In the genomic region with DNA sequence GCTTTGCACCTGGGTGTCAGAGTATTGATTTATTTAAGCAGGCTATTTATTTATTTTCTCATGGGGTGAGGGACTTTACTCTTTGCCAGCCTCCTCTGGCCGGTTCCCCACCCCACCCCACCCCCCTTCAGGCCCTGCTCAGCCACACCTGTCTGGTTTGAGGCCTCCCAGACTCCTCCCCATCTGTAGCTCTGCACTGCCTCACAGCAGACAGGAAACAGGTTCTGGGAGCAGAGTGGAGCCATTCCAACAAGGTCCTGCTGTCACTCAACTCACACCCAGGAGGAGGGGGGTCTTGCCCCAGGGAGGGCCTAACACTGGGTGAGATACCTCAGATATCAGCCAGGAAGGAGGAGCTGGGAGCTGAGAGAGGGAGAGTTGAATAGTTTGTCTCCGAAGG, we compare ENCODE assay signal across 9 mouse cellular contexts. TPM values are rescaled to one million over a fixed set of nuclear protein-coding genes. Genes with fewer than 3 reads are reported as not detected.
DNase-seq lines count a peak whose midpoint lies in the region; ATAC-seq lines count a peak whose summit lies in the region.
"Had no signal": no experiment of that assay in that cellular context is flagged by ENCODE, and none has a peak within 500 bp of the region (broad histone marks: within the 10 kb centered on the region; RNA-seq: fewer than 3 reads in every experiment).

No protein-coding gene starts in this region.

- WGBS in kidney, embryonic 16.5 days: 15% methylated on average over 2 of the region's 2 CpGs
- 11% methylated on average over 2 of the region's 2 CpGs for WGBS in embryonic facial prominence, embryonic 15.5 days
- WGBS in intestine, embryonic 16.5 days: 5% methylated on average over 2 of the region's 2 CpGs

- DNase-seq in kidney, adult 18-20 months: no peak
- peak; percentile 39 for DNase-seq in retina, embryonic 14.5 days (ENCODE audit: low spot score)
- no peak for DNase-seq in layer of hippocampus, postnatal 25 days (ENCODE audit: extremely low spot score in 1 of 2, low spot score in 1 of 2)
- DNase-seq in layer of hippocampus, postnatal 14 days (ENCODE audit: low spot score in 2 of 2): no peak
- DNase-seq: adrenal gland, postnatal 25 days had no signal

- H3K36me3 ChIP-seq in kidney, embryonic 16.5 days (ENCODE audit: insufficient read depth, low read length): no peaks in the 10 kb centered on the region
- H3K36me3 ChIP-seq in embryonic facial prominence, embryonic 15.5 days: no peaks in the 10 kb centered on the region
- no peaks in the 10 kb centered on the region for H3K36me3 ChIP-seq in intestine, embryonic 16.5 days (ENCODE audit: control insufficient read depth, insufficient read depth, low read length)

- H3K9me3 ChIP-seq in kidney, embryonic 16.5 days (ENCODE audit: low read length): no peaks in the 10 kb centered on the region
- no peaks in the 10 kb centered on the region for H3K9me3 ChIP-seq in embryonic facial prominence, embryonic 15.5 days (replicated peaks)
- no peaks in the 10 kb centered on the region for H3K9me3 ChIP-seq in intestine, embryonic 16.5 days (ENCODE audit: control insufficient read depth, low read length)

- H3K9ac ChIP-seq in kidney, embryonic 16.5 days (replicated peaks; ENCODE audit: low read length): no peak overlapping the region
- H3K9ac ChIP-seq in embryonic facial prominence, embryonic 15.5 days: no peak overlapping the region
- no peak overlapping the region for H3K9ac ChIP-seq in intestine, embryonic 16.5 days (ENCODE audit: low read depth, low read length)
- H3K9ac ChIP-seq: hindbrain, embryonic 14.5 days had no signal

- H3K27ac ChIP-seq in kidney, embryonic 16.5 days (ENCODE audit: low read length): no peak overlapping the region
- no peak overlapping the region for H3K27ac ChIP-seq in embryonic facial prominence, embryonic 15.5 days (replicated peaks)
- H3K27ac ChIP-seq in intestine, embryonic 16.5 days (ENCODE audit: low read length): peak overlapping the region; percentile 4; the same call in 1 of the 2 replicates
- H3K27ac ChIP-seq: hindbrain, embryonic 14.5 days had no signal

- no peaks in the 10 kb centered on the region for H3K27me3 ChIP-seq in kidney, embryonic 16.5 days (ENCODE audit: insufficient read depth, low read length)
- no peaks in the 10 kb centered on the region for H3K27me3 ChIP-seq in embryonic facial prominence, embryonic 15.5 days
- H3K27me3 ChIP-seq in intestine, embryonic 16.5 days (replicated peaks; ENCODE audit: control insufficient read depth, insufficient read depth, low read length): no peaks in the 10 kb centered on the region

- no peak overlapping the region for H3K4me3 ChIP-seq in kidney, embryonic 16.5 days (ENCODE audit: low read length)
- no peak overlapping the region for H3K4me3 ChIP-seq in embryonic facial prominence, embryonic 15.5 days (replicated peaks)
- no peak overlapping the region for H3K4me3 ChIP-seq in intestine, embryonic 16.5 days (ENCODE audit: low read length)

- ATAC-seq in kidney, embryonic 16.5 days (ENCODE audit: low FRiP score, low TSS enrichment): peak; percentile 80
- ATAC-seq in embryonic facial prominence, embryonic 15.5 days (ENCODE audit: insufficient number of reproducible peaks, low FRiP score, low TSS enrichment, low read depth): peak; percentile 35; the same call in 1 of the 2 replicates
- ATAC-seq in intestine, embryonic 16.5 days: peak; percentile 98

- peaks cover 6% of the 10 kb centered on the region for H3K4me1 ChIP-seq in kidney, embryonic 16.5 days (ENCODE audit: insufficient read depth, low read length)
- H3K4me1 ChIP-seq in embryonic facial prominence, embryonic 15.5 days: peaks cover 12% of the 10 kb centered on the region
- peaks cover 6% of the 10 kb centered on the region; the same call in 1 of the 2 replicates for H3K4me1 ChIP-seq in intestine, embryonic 16.5 days (ENCODE audit: control insufficient read depth, insufficient read depth, low read length)

- H3K4me2 ChIP-seq in kidney, embryonic 16.5 days (replicated peaks; ENCODE audit: low read depth, low read length): no peak overlapping the region
- no peak overlapping the region for H3K4me2 ChIP-seq in embryonic facial prominence, embryonic 15.5 days (replicated peaks)
- no peak overlapping the region for H3K4me2 ChIP-seq in intestine, embryonic 16.5 days (ENCODE audit: low read depth, low read length)
- H3K4me2 ChIP-seq: hindbrain, embryonic 14.5 days had no signal

RNA-seq across cellular contexts. Expression of a gene that starts 7.5 kb away (rescaled TPM):
- 6.0 and 6.7 TPM in 2 replicates for polyA plus RNA-seq in kidney, embryonic 16.5 days (2015; fragmentation: Nextera tagmentation; extraction: Ambion mirVana)
- polyA plus RNA-seq in embryonic facial prominence, embryonic 15.5 days (2015; fragmentation: Nextera tagmentation; extraction: Ambion mirVana): 11.0 and 11.5 TPM in 2 replicates
- polyA plus RNA-seq in intestine, embryonic 16.5 days (2015; fragmentation: Nextera tagmentation; extraction: Ambion mirVana): 4.3 and 4.6 TPM in 2 replicates
- total RNA-seq in layer of hippocampus, postnatal 25 days (2021): 10 to 100 TPM; 65.2 to 77.2 TPM
- 10 to 100 TPM; 80.9 to 82.4 TPM for total RNA-seq in layer of hippocampus, postnatal 14 days (2021)

Comparison
In these comparisons a context has a peak if more than half of its experiments do, and no peak if none do; other contexts are left out.
1. ATAC-seq: peak in every context shown above with its lines; median percentile 98 in intestine, embryonic 16.5 days; 80 in kidney, embryonic 16.5 days; 35 in embryonic facial prominence, embryonic 15.5 days.